Mouse (Mus musculus): Measurements from ENCODE around the gene Pitpnc1.

GRCm38 (mm10) chr11:107325226-107325625 lies 145.3 kb downstream of the Pitpnc1 start:
- no peak for TF ChIP-seq CTCF (IDR thresholded peaks at IDR 0.05; ENCODE audit: low read depth, low read length)
- no peak for TF ChIP-seq POLR2A (IDR thresholded peaks at IDR 0.05; ENCODE audit: extremely low read depth, insufficient read depth, low read length)
